8 mouse cellular contexts compared by ENCODE assay signal in genomic region chr3:127161998-127162712, GRCm38 (mm10).
DNase-seq lines count a peak whose midpoint lies in the region; ATAC-seq and TF ChIP-seq lines count a peak whose summit lies in the region.

No protein-coding gene starts in this region.

- DNase-seq in R1 (ENCODE audit: low read depth, low spot score): peak; percentile 71
- DNase-seq in cerebellum, postnatal 36 days: peak; percentile 81 to 85
- peak; percentile 74 for DNase-seq in gastrocnemius, adult 2 months
- peak; percentile 86 for DNase-seq in hindbrain, postnatal 0 days (ENCODE audit: low spot score)
- DNase-seq in left cerebral cortex, adult 9 months (ENCODE audit: low spot score in 2 of 2): peak; percentile 68 to 79
- peak; percentile 74 for DNase-seq in right cerebral cortex, postnatal 14 days
- DNase-seq in spleen, postnatal 14 days (ENCODE audit: low spot score in 2 of 2): no peak

- no peaks in the 10 kb centered on the region for H3K9me3 ChIP-seq in hindbrain, postnatal 0 days (ENCODE audit: low read length)

- no peaks in the 10 kb centered on the region for H3K36me3 ChIP-seq in hindbrain, postnatal 0 days (ENCODE audit: insufficient read depth, low read length)

- intact Hi-C loops in gastrocnemius, adult 2 months (cut with DNase I): no loop called here

- peak overlapping the region; percentile 25 for H3K27ac ChIP-seq in gastrocnemius, adult 2 months
- H3K27ac ChIP-seq in hindbrain, postnatal 0 days: peak overlapping the region; percentile 83

- WGBS in hindbrain, postnatal 0 days: under 1% methylated on average over 41 of the region's 41 CpGs

- H3K4me1 ChIP-seq in hindbrain, postnatal 0 days (ENCODE audit: insufficient read depth, low read length): 0 out of 2 replicates have a peak, but pooled peaks cover 3% of the 10 kb centered on the region

- peak overlapping the region; percentile 99 for H3K4me2 ChIP-seq in hindbrain, postnatal 0 days (ENCODE audit: low read depth, low read length)

- ATAC-seq in hindbrain, postnatal 0 days: peak; percentile 92
- peak; percentile 30; the same call in 1 of the 2 replicates for ATAC-seq in megakaryocyte, adult 5-6 weeks (ENCODE audit: poor library complexity, severe bottlenecking)

- TF ChIP-seq CTCF in gastrocnemius, adult 2 months (IDR thresholded peaks at IDR 0.05): no peak
- TF ChIP-seq CTCF in hindbrain, postnatal 0 days (IDR thresholded peaks at IDR 0.05; ENCODE audit: low read depth): no peak

- peak overlapping the region; percentile 69 for H3K9ac ChIP-seq in hindbrain, postnatal 0 days (replicated peaks; ENCODE audit: low read length)

- H3K27me3 ChIP-seq in hindbrain, postnatal 0 days (ENCODE audit: insufficient read depth, low read length): no peaks in the 10 kb centered on the region

- peak overlapping the region; percentile 80 for H3K4me3 ChIP-seq in gastrocnemius, adult 2 months
- H3K4me3 ChIP-seq in hindbrain, postnatal 0 days (ENCODE audit: low read length): peak overlapping the region; percentile 68

Comparison
In these comparisons a context has a peak if more than half of its experiments do, and no peak if none do; other contexts are left out.
1. DNase-seq: peak in R1 (single experiment), cerebellum, postnatal 36 days (2 of 2), gastrocnemius, adult 2 months (single experiment), hindbrain, postnatal 0 days (single experiment), left cerebral cortex, adult 9 months (2 of 2) and right cerebral cortex, postnatal 14 days (single experiment); none in spleen, postnatal 14 days (0 of 2).